Mouse (Mus musculus) ovary, adult 2 months (tissue): ENCODE data around the gene Neo1. TPM values are rescaled to one million over a fixed set of nuclear protein-coding genes. Genes with fewer than 3 reads are reported as not detected.

ENCODE experiments used
- polyA plus RNA-seq: library from polyadenylated mRNA; depleted of rRNA; stranded (reverse); fragments of >200 nt; gene quantifications from 2 replicates; pipeline ENCODE4 v1.2.3, GENCODE M21; 2012; rRNA removed

Neo1 gene
- polyA plus RNA-seq, result 39.5 and 48.4 TPM in 2 replicates

DNA sequence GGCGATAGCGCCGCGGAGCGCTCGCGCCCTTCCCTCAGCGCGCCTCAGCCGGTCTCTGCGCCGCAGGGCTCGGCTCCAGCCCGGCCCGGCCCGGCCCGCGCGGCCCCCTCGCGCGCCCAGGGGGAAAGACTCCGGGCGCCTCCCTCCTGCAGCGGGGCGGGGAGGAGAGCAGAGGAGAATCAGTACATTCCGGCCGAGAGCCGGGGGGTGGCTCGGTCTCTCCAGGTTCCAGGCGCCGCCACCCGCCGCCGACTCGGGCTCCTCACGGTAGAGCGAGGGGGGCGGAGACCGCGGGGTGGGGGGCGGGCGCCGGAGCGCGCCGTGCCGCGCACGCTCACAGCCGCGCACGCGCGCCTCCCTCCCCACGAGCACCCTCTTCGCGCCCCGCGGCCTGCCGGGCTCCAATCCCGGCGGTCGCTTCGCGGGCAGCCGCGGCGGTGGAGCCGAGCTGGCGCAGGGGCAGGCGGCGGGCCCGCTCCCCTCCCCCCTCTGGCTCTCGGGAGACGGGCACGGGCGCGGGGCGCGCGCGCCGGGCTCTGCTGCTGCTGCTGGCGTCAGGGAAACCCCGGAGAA, at the start of gene Neo1:
Gene Neo1, minus strand, starts transcription at position 283 of the 573 bp plus-strand sequence.

Other genes with a start within 250 kb of the Neo1 start
- 0.51 and 0.64 TPM in 2 replicates for gene Hcn4, start 213.0 kb downstream of the Neo1 start, polyA plus RNA-seq